Comparison of ENCODE assay signal across 10 mouse cellular contexts in genomic region chr10:130263203-130263602, GRCm38 (mm10). TPM values are rescaled to one million over a fixed set of nuclear protein-coding genes. Genes with fewer than 3 reads are reported as not detected.
DNase-seq lines count a peak whose midpoint lies in the region; ATAC-seq lines count a peak whose summit lies in the region.
"Had no signal": no experiment of that assay in that cellular context is flagged by ENCODE, and none has a peak within 500 bp of the region (broad histone marks: within the 10 kb centered on the region; RNA-seq: fewer than 3 reads in every experiment).

No protein-coding gene starts in this region.

- no peak overlapping the region for H3K4me2 ChIP-seq in midbrain, embryonic 15.5 days

- H3K27me3 ChIP-seq in midbrain, embryonic 15.5 days (replicated peaks) = no peaks in the 10 kb centered on the region

- DNase-seq in cerebellum, adult 11 months = peak; percentile 56
- DNase-seq in cerebellum, adult 8-10 months = peak; percentile 54
- peak; percentile 7 to 25 for DNase-seq in layer of hippocampus, adult 18-20 months (ENCODE audit: low spot score in 2 of 2)
- no peak for DNase-seq in lung, postnatal 10 days
- no peak for DNase-seq in Muller cell, postnatal 12 days (ENCODE audit: inconsistent ontology term)

- H3K4me3 ChIP-seq in midbrain, embryonic 15.5 days = no peak overlapping the region
- H3K4me3 ChIP-seq: limb, embryonic 10.5 days had no signal

- H3K4me1 ChIP-seq in midbrain, embryonic 15.5 days = peaks cover 7% of the 10 kb centered on the region; the same call in 1 of the 2 replicates
- H3K4me1 ChIP-seq: limb, embryonic 10.5 days had no signal

- WGBS in midbrain, embryonic 15.5 days = 28% methylated on average over 4 of the region's 4 CpGs

- no peak overlapping the region for H3K9ac ChIP-seq in midbrain, embryonic 15.5 days

- H3K27ac ChIP-seq in midbrain, embryonic 15.5 days = no peak overlapping the region
- H3K27ac ChIP-seq: limb, embryonic 10.5 days; macrophage had no signal

- peak; percentile 85 for ATAC-seq in midbrain, embryonic 15.5 days (replicated peaks)
- no peak for ATAC-seq in CD4-positive, CD25-positive, alpha-beta regulatory T cell, adult 4 months

- H3K9me3 ChIP-seq in midbrain, embryonic 15.5 days = no peaks in the 10 kb centered on the region
- H3K9me3 ChIP-seq: limb, embryonic 10.5 days had no signal

- no peaks in the 10 kb centered on the region for H3K36me3 ChIP-seq in midbrain, embryonic 15.5 days (replicated peaks)
- H3K36me3 ChIP-seq: limb, embryonic 10.5 days had no signal

RNA-seq across cellular contexts. Expression of gene Neurod4, which starts 16.8 kb away (rescaled TPM):
- under 1 TPM in 1 of 2 experiments, not detected in 1; 0.10 TPM for total RNA-seq in layer of hippocampus, adult 18-20 months (2021)
- polyA plus RNA-seq in midbrain, embryonic 15.5 days (2015; fragmentation: Nextera tagmentation; extraction: Ambion mirVana) = 1.9 and 2.8 TPM in 2 replicates
- not detected for polyA plus RNA-seq in CD4-positive, CD25-positive, alpha-beta regulatory T cell, adult 4 months (2017; shearing (Covaris generic))
- total RNA-seq: hematopoietic stem cell, adult 5-6 weeks had no signal
- polyA plus RNA-seq: macrophage had no signal

RNA-seq across cellular contexts. Expression of gene Olfr827, which starts 49.0 kb away (rescaled TPM):
- total RNA-seq in layer of hippocampus, adult 18-20 months (2021) = not detected
- not detected in 2 replicates for polyA plus RNA-seq in midbrain, embryonic 15.5 days (2015; fragmentation: Nextera tagmentation; extraction: Ambion mirVana)
- not detected for polyA plus RNA-seq in CD4-positive, CD25-positive, alpha-beta regulatory T cell, adult 4 months (2017; shearing (Covaris generic))
- total RNA-seq: hematopoietic stem cell, adult 5-6 weeks had no signal
- polyA plus RNA-seq: limb, embryonic 10.5 days; macrophage had no signal

RNA-seq across cellular contexts. Expression of gene Tespa1, which starts 59.5 kb away (rescaled TPM):
- 1 to 10 TPM in 1 of 2 experiments, under 1 TPM in 1; 0.92 to 1.3 TPM for total RNA-seq in layer of hippocampus, adult 18-20 months (2021)
- polyA plus RNA-seq in midbrain, embryonic 15.5 days (2015; fragmentation: Nextera tagmentation; extraction: Ambion mirVana) = 0.18 TPM in 1 of 2 replicates, not detected in the other
- polyA plus RNA-seq in CD4-positive, CD25-positive, alpha-beta regulatory T cell, adult 4 months (2017; shearing (Covaris generic)) = 100 to 1,000 TPM; 380 to 411 TPM
- polyA plus RNA-seq: limb, embryonic 10.5 days had no signal

Comparison
In these comparisons a context has a peak if more than half of its experiments do, and no peak if none do; other contexts are left out.
1. DNase-seq: peak in cerebellum, adult 11 months (single experiment), cerebellum, adult 8-10 months (single experiment) and layer of hippocampus, adult 18-20 months (2 of 2); none in lung, postnatal 10 days (single experiment) and Muller cell, postnatal 12 days (single experiment).
2. RNA of gene Tespa1, which starts 59.5 kb away (polyA plus RNA-seq): 380 to 411 TPM in CD4-positive, CD25-positive, alpha-beta regulatory T cell, adult 4 months; 0.18 TPM in midbrain, embryonic 15.5 days; every median in the first group is over 100 times any median in the second.